Mouse (Mus musculus) erythroblast, adult 5-6 weeks (primary cell): ENCODE data around the gene Ifrd1. TPM values are rescaled to one million over a fixed set of nuclear protein-coding genes. Genes with fewer than 3 reads are reported as not detected.
"Not testable (repeated sequence)": the region's sequence is repeated elsewhere in the genome, so short reads cannot be mapped to it uniquely, and the experiment has no call there.

Experiments
- ATAC-seq: replicated peaks from 2 replicates; pipeline ENCODE4 v1.8.0; 2016; ENCODE audit warnings: moderate number of reproducible peaks, mild to moderate bottlenecking, moderate TSS enrichment, inconsistent platforms; ENCODE audit not compliant: poor library complexity, low FRiP score, severe bottlenecking
- total RNA-seq, 2 experiments: library from RNA; stranded (forward) in 1 of 2; stranded (reverse) in 1 of 2; fragments of 150-400 nt in 1 of 2; fragments of 200-764, 138-1000 nt in 1 of 2; gene quantifications; 2 replicates each; pipeline versions ENCODE4 v1.2.3 to v1.2.4; 2015 to 2017; ENCODE audit warnings: low replicate concordance in 2 of 2

Gene Ifrd1
- total RNA-seq, 2 experiments from 2014 or later, result 15.4 to 90.9 TPM

GRCm38 (mm10) chr12:40202161-40203035 is 45.9 kb downstream of the Ifrd1 start:
- ATAC-seq, result no peak

- ATAC-seq, result no peak
Measured at GRCm38 (mm10) chr12:40200484-40201235, 47.6 kb downstream of the Ifrd1 start.

- ATAC-seq, result peak; percentile 85
Measured at GRCm38 (mm10) chr12:40199795-40200402, 48.4 kb downstream of the Ifrd1 start.

- ATAC-seq, result no peak
Measured at GRCm38 (mm10) chr12:40199302-40199701, 49.0 kb downstream of the Ifrd1 start, which contains the start of gene Lsmem1. TSS of gene Lsmem1 (minus strand) at chr12:40199490.

GRCm38 (mm10) chr12:40198427-40198826 is 49.9 kb downstream of the Ifrd1 start:
- ATAC-seq, result no peak

GRCm38 (mm10) chr12:40198019-40198418 is 50.3 kb downstream of the Ifrd1 start:
- no peak for ATAC-seq

GRCm38 (mm10) chr12:40197511-40197910 is 50.8 kb downstream of the Ifrd1 start:
- no peak for ATAC-seq

GRCm38 (mm10) chr12:40185474-40185873 is 62.8 kb downstream of the Ifrd1 start:
- no peak for ATAC-seq

- ATAC-seq, result no peak
Measured at GRCm38 (mm10) chr12:40177089-40177488, 71.2 kb downstream of the Ifrd1 start.

- no peak for ATAC-seq
Measured at GRCm38 (mm10) chr12:40176158-40176557, 72.1 kb downstream of the Ifrd1 start.

- ATAC-seq, result not testable (repeated sequence)
Measured at GRCm38 (mm10) chr12:40175171-40175570, 73.1 kb downstream of the Ifrd1 start.

GRCm38 (mm10) chr12:40171637-40172036 is 76.7 kb downstream of the Ifrd1 start:
- no peak for ATAC-seq

GRCm38 (mm10) chr12:40169675-40170074 is 78.6 kb downstream of the Ifrd1 start:
- no peak for ATAC-seq

GRCm38 (mm10) chr12:40164621-40165020 is 83.7 kb downstream of the Ifrd1 start:
- no peak for ATAC-seq

GRCm38 (mm10) chr12:40160777-40161176 is 87.5 kb downstream of the Ifrd1 start:
- no peak for ATAC-seq

GRCm38 (mm10) chr12:40154188-40154587 is 94.1 kb downstream of the Ifrd1 start:
- ATAC-seq, result no peak

GRCm38 (mm10) chr12:40152353-40153069 is 95.8 kb downstream of the Ifrd1 start:
- no peak for ATAC-seq
